Mouse (Mus musculus) liver, embryonic 14.5 days (tissue): ENCODE results near the gene Gna14.

Experiments used
- CTCF ChIP-seq: IDR thresholded peaks from 2 replicates; pipeline ENCODE4 v1.5.1; 2016; ENCODE audit warnings: antibody characterized with exemption, low read depth, control low read depth
- EP300 ChIP-seq: IDR thresholded peaks from 2 replicates; pipeline ENCODE4 v1.6.1; 2016; ENCODE audit warnings: antibody characterized with exemption, low read depth

DNA sequence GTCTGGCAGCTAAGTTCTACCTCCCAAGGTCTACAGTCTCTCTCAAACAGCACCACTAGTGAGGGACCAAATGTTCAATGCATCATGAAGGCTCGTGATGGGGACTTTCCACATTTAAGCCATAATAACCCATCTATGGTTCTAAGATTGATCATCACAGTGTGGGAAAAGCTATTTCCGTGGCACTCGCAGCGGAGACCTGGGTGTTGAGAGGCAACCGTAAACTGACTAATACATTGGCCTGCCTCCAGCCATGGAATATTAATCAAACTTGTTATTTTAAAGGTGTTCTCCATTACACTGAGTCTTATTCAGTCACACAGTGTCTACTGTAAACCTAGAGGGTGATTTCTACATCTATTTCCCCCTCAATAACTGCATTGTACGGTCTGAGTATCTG, 127.1 kb downstream of the Gna14 start:
- TF ChIP-seq CTCF (no peak), EP300 (no peak)
